ENCODE assay signal across 9 mouse cellular contexts in genomic region chr12:76765901-76766630, GRCm38 (mm10). TPM values are rescaled to one million over a fixed set of nuclear protein-coding genes. Genes with fewer than 3 reads are reported as not detected.
DNase-seq lines count a peak whose midpoint lies in the region; ATAC-seq and TF ChIP-seq lines count a peak whose summit lies in the region.
"Had no signal": no experiment of that assay in that cellular context is flagged by ENCODE, and none has a peak within 500 bp of the region (broad histone marks: within the 10 kb centered on the region; RNA-seq: fewer than 3 reads in every experiment).

No protein-coding gene starts in this region.

- peak overlapping the region; percentile 73 for H3K4me3 ChIP-seq in layer of hippocampus, adult 2 months
- peak overlapping the region; percentile 61 for H3K4me3 ChIP-seq in forebrain, embryonic 14.5 days (ENCODE audit: low read depth, low read length)

- WGBS in forebrain, embryonic 14.5 days: 30% methylated on average over 20 of the region's 20 CpGs

- peak overlapping the region; percentile 75 for H3K9ac ChIP-seq in forebrain, embryonic 14.5 days (ENCODE audit: low read length)

- H3K27me3 ChIP-seq in forebrain, embryonic 14.5 days (replicated peaks; ENCODE audit: control insufficient read depth, insufficient read depth, low read length): no peaks in the 10 kb centered on the region

- no peak for TF ChIP-seq CTCF in layer of hippocampus, adult 2 months (conservative IDR thresholded peaks at IDR 0.05)
- no peak for TF ChIP-seq CTCF in brain, embryonic 14.5 days (IDR thresholded peaks at IDR 0.05; ENCODE audit: borderline replicate concordance, extremely low read depth, insufficient read depth, insufficient read length)

- no peaks in the 10 kb centered on the region for H3K9me3 ChIP-seq in forebrain, embryonic 14.5 days (replicated peaks; ENCODE audit: control insufficient read depth, low read length)

- H3K4me1 ChIP-seq in forebrain, embryonic 14.5 days (ENCODE audit: control insufficient read depth, insufficient read depth, low read length): peaks cover 4% of the 10 kb centered on the region; the same call in 1 of the 2 replicates

- ATAC-seq in forebrain, embryonic 14.5 days: peak; percentile 46; the same call in 1 of the 2 replicates
- ATAC-seq in megakaryocyte-erythroid progenitor cell, adult 5-6 weeks (replicated peaks; ENCODE audit: low FRiP score, low TSS enrichment, poor library complexity, severe bottlenecking): 0 out of 2 replicates have a peak, but pooled peaks have one; percentile 2

- TF ChIP-seq POLR2A in brain, embryonic 14.5 days (IDR thresholded peaks at IDR 0.05; ENCODE audit: borderline replicate concordance, extremely low read depth, insufficient read depth, insufficient read length, poor library complexity, severe bottlenecking): no peak

- H3K4me2 ChIP-seq in forebrain, embryonic 14.5 days (ENCODE audit: low read length): peak overlapping the region; percentile 66

- no peak for DNase-seq in layer of hippocampus, adult 2 months (ENCODE audit: low spot score in 2 of 2)
- no peak for DNase-seq in layer of hippocampus, adult 9-10 months (ENCODE audit: low spot score)
- peak; percentile 15 for DNase-seq in brain, embryonic 14.5 days (ENCODE audit: low read depth)
- peak; percentile 12 for DNase-seq in forebrain, embryonic 14.5 days (ENCODE audit: low spot score)
- DNase-seq in kidney, postnatal 25 days: peak; percentile 12 to 35
- no peak for DNase-seq in testis, postnatal 10 days (ENCODE audit: low spot score)
- no peak for DNase-seq in T-cell, adult 2 months (ENCODE audit: low spot score)

- peak overlapping the region; percentile 97 for H3K27ac ChIP-seq in layer of hippocampus, adult 2 months
- H3K27ac ChIP-seq in forebrain, embryonic 14.5 days (ENCODE audit: low read depth, low read length): peak overlapping the region; percentile 81; the same call in 1 of the 2 replicates

- no peaks in the 10 kb centered on the region for H3K36me3 ChIP-seq in forebrain, embryonic 14.5 days (ENCODE audit: control insufficient read depth, insufficient read depth, low read length)

RNA-seq across cellular contexts. Expression of gene Fntb, which starts 0.7 kb away (rescaled TPM):
- 10 to 100 TPM; 24.8 to 26.2 TPM for total RNA-seq in layer of hippocampus, adult 2 months (2021)
- polyA plus RNA-seq in brain, embryonic 14.5 days (2012; rRNA removed): 40.0 and 41.1 TPM in 2 replicates
- 38.2 and 39.0 TPM in 2 replicates for polyA plus RNA-seq in forebrain, embryonic 14.5 days (2014; fragmentation: Nextera tagmentation; extraction: Ambion mirVana)
- 27.2 and 31.1 TPM in 2 replicates for total RNA-seq in megakaryocyte-erythroid progenitor cell, adult 5-6 weeks (2014; fragmentation: Nextera tagmentation)
- total RNA-seq in megakaryocyte-erythroid progenitor cell, adult 5-6 weeks (2017): 5.0 and 15.4 TPM in 2 replicates

RNA-seq across cellular contexts. Expression of gene Churc1, which starts 0.7 kb away (rescaled TPM):
- 10 to 100 TPM; 36.5 to 37.3 TPM for total RNA-seq in layer of hippocampus, adult 2 months (2021)
- polyA plus RNA-seq in brain, embryonic 14.5 days (2012; rRNA removed): 61.9 and 63.6 TPM in 2 replicates
- 96.0 and 114 TPM in 2 replicates for polyA plus RNA-seq in forebrain, embryonic 14.5 days (2014; fragmentation: Nextera tagmentation; extraction: Ambion mirVana)
- total RNA-seq in megakaryocyte-erythroid progenitor cell, adult 5-6 weeks (2014; fragmentation: Nextera tagmentation): 136 and 145 TPM in 2 replicates
- 48.9 and 57.3 TPM in 2 replicates for total RNA-seq in megakaryocyte-erythroid progenitor cell, adult 5-6 weeks (2017)

RNA-seq across cellular contexts. Expression of gene Gpx2, which starts 29.3 kb away (rescaled TPM):
- total RNA-seq in layer of hippocampus, adult 2 months (2021): under 1 TPM in 1 of 2 experiments, not detected in 1; 0.88 TPM
- polyA plus RNA-seq in brain, embryonic 14.5 days (2012; rRNA removed): 0.15 and 0.22 TPM in 2 replicates
- not detected in 2 replicates for polyA plus RNA-seq in forebrain, embryonic 14.5 days (2014; fragmentation: Nextera tagmentation; extraction: Ambion mirVana)
- total RNA-seq in megakaryocyte-erythroid progenitor cell, adult 5-6 weeks (2014; fragmentation: Nextera tagmentation): not detected in 2 replicates
- not detected in 2 replicates for total RNA-seq in megakaryocyte-erythroid progenitor cell, adult 5-6 weeks (2017)
- total RNA-seq: adrenal gland, adult 18-20 months had no signal

RNA-seq across cellular contexts. Expression of gene Sptb, which starts 55.7 kb away (rescaled TPM):
- total RNA-seq in layer of hippocampus, adult 2 months (2021): 100 to 1,000 TPM; 134 TPM
- 1.8 and 8.4 TPM in 2 replicates for polyA plus RNA-seq in brain, embryonic 14.5 days (2012; rRNA removed)
- polyA plus RNA-seq in forebrain, embryonic 14.5 days (2014; fragmentation: Nextera tagmentation; extraction: Ambion mirVana): 0.90 and 2.0 TPM in 2 replicates
- total RNA-seq in megakaryocyte-erythroid progenitor cell, adult 5-6 weeks (2014; fragmentation: Nextera tagmentation): 40.8 and 44.0 TPM in 2 replicates
- 25.2 and 45.2 TPM in 2 replicates for total RNA-seq in megakaryocyte-erythroid progenitor cell, adult 5-6 weeks (2017)

RNA-seq across cellular contexts. Expression of gene Rab15, which starts 56.6 kb away (rescaled TPM):
- 100 to 1,000 TPM; 189 to 195 TPM for total RNA-seq in layer of hippocampus, adult 2 months (2021)
- 27.4 and 37.6 TPM in 2 replicates for polyA plus RNA-seq in brain, embryonic 14.5 days (2012; rRNA removed)
- polyA plus RNA-seq in forebrain, embryonic 14.5 days (2014; fragmentation: Nextera tagmentation; extraction: Ambion mirVana): 11.8 and 18.2 TPM in 2 replicates
- total RNA-seq in megakaryocyte-erythroid progenitor cell, adult 5-6 weeks (2014; fragmentation: Nextera tagmentation): not detected in 2 replicates
- not detected in 2 replicates for total RNA-seq in megakaryocyte-erythroid progenitor cell, adult 5-6 weeks (2017)

Comparison
In these comparisons a context has a peak if more than half of its experiments do, and no peak if none do; other contexts are left out.
1. DNase-seq: peak in brain, embryonic 14.5 days (single experiment), forebrain, embryonic 14.5 days (single experiment) and kidney, postnatal 25 days (2 of 2); none in layer of hippocampus, adult 2 months (0 of 2), layer of hippocampus, adult 9-10 months (single experiment), testis, postnatal 10 days (single experiment) and T-cell, adult 2 months (single experiment).